Mouse (Mus musculus): Measurements from ENCODE around the gene Sh2d1b2. TPM values are rescaled to one million over a fixed set of nuclear protein-coding genes. Genes with fewer than 3 reads are reported as not detected.
"Not testable (repeated sequence)": the region's sequence is repeated elsewhere in the genome, so short reads cannot be mapped to it uniquely, and the experiment has no call there.

The Sh2d1b2 gene
- polyA plus RNA-seq (2012; rRNA removed), result 0.04 and 0.06 TPM in 2 replicates

- H3K27ac ChIP-seq (ENCODE audit: control insufficient read depth, insufficient read depth, low read length); H3K36me3 ChIP-seq (ENCODE audit: control insufficient read depth, insufficient read depth, low read length); H3K27me3 ChIP-seq (ENCODE audit: control insufficient read depth, insufficient read depth, low read length); H3K4me1 ChIP-seq (replicated peaks; ENCODE audit: control insufficient read depth, insufficient read depth, low read length); H3K4me3 ChIP-seq (ENCODE audit: control insufficient read depth, insufficient read depth, low read length); DNase-seq: not testable (repeated sequence)
- WGBS, result 75% methylated on average over 6 of the region's 6 CpGs
Measured at GRCm38 (mm10) chr1:170232688-170233087, at the start of gene Sh2d1b2. Gene Sh2d1b2 (plus strand): TSS chr1:170232749.

GRCm38 (mm10) chr1:170185137-170185536, 47.4 kb upstream of the Sh2d1b2 start:
- no peaks in the 10 kb centered on the region for H3K4me1 ChIP-seq (replicated peaks; ENCODE audit: control insufficient read depth, insufficient read depth, low read length)
- H3K27me3 ChIP-seq (ENCODE audit: control insufficient read depth, insufficient read depth, low read length), result no peaks in the 10 kb centered on the region
- no peak overlapping the region for H3K4me3 ChIP-seq (ENCODE audit: control insufficient read depth, insufficient read depth, low read length)
- WGBS, result 25% methylated on average over 3 of the region's 3 CpGs
- TF ChIP-seq CTCF (IDR thresholded peaks at IDR 0.05; ENCODE audit: borderline replicate concordance, control insufficient read depth, extremely low read depth, insufficient read depth, low read length, poor library complexity) (no peak), POLR2A (IDR thresholded peaks at IDR 0.05; ENCODE audit: control insufficient read depth, extremely low read depth, insufficient read depth, low read length, poor library complexity) (no peak)
- no peak overlapping the region for H3K27ac ChIP-seq (ENCODE audit: control insufficient read depth, insufficient read depth, low read length)
- no peak for DNase-seq
- no peaks in the 10 kb centered on the region for H3K36me3 ChIP-seq (ENCODE audit: control insufficient read depth, insufficient read depth, low read length)

- Histone ChIP-seq H3K27ac (ENCODE audit: control insufficient read depth, insufficient read depth, low read length) (no peak overlapping the region; the same call in 1 of the 2 replicates), H3K4me3 (ENCODE audit: control insufficient read depth, insufficient read depth, low read length) (no peak overlapping the region), H3K36me3 (ENCODE audit: control insufficient read depth, insufficient read depth, low read length) (no peaks in the 10 kb centered on the region), H3K27me3 (ENCODE audit: control insufficient read depth, insufficient read depth, low read length) (no peaks in the 10 kb centered on the region), H3K4me1 (replicated peaks; ENCODE audit: control insufficient read depth, insufficient read depth, low read length) (no peaks in the 10 kb centered on the region)
- TF ChIP-seq CTCF (IDR thresholded peaks at IDR 0.05; ENCODE audit: borderline replicate concordance, control insufficient read depth, extremely low read depth, insufficient read depth, low read length, poor library complexity) (no peak), POLR2A (IDR thresholded peaks at IDR 0.05; ENCODE audit: control insufficient read depth, extremely low read depth, insufficient read depth, low read length, poor library complexity) (no peak)
- 93% methylated on average over 5 of the region's 5 CpGs for WGBS
- DNase-seq, result no peak
Measured at GRCm38 (mm10) chr1:170186531-170186930, 46.0 kb upstream of the Sh2d1b2 start.

- no peak for DNase-seq
- no peak overlapping the region for H3K4me3 ChIP-seq (ENCODE audit: control insufficient read depth, insufficient read depth, low read length)
- TF ChIP-seq POLR2A (IDR thresholded peaks at IDR 0.05; ENCODE audit: control insufficient read depth, extremely low read depth, insufficient read depth, low read length, poor library complexity) (no peak), CTCF (IDR thresholded peaks at IDR 0.05; ENCODE audit: borderline replicate concordance, control insufficient read depth, extremely low read depth, insufficient read depth, low read length, poor library complexity) (no peak)
Measured at GRCm38 (mm10) chr1:170188601-170189000, 43.9 kb upstream of the Sh2d1b2 start.

GRCm38 (mm10) chr1:170190225-170190624, 42.3 kb upstream of the Sh2d1b2 start:
- H3K36me3 ChIP-seq (ENCODE audit: control insufficient read depth, insufficient read depth, low read length), result peaks cover 23% of the 10 kb centered on the region
- TF ChIP-seq CTCF (IDR thresholded peaks at IDR 0.05; ENCODE audit: borderline replicate concordance, control insufficient read depth, extremely low read depth, insufficient read depth, low read length, poor library complexity) (no peak), POLR2A (IDR thresholded peaks at IDR 0.05; ENCODE audit: control insufficient read depth, extremely low read depth, insufficient read depth, low read length, poor library complexity) (no peak)
- H3K27me3 ChIP-seq (ENCODE audit: control insufficient read depth, insufficient read depth, low read length), result no peaks in the 10 kb centered on the region
- 91% methylated on average over 4 of the region's 4 CpGs for WGBS
- H3K4me3 ChIP-seq (ENCODE audit: control insufficient read depth, insufficient read depth, low read length), result no peak overlapping the region
- DNase-seq, result no peak
- H3K27ac ChIP-seq (ENCODE audit: control insufficient read depth, insufficient read depth, low read length), result no peak overlapping the region
- no peaks in the 10 kb centered on the region for H3K4me1 ChIP-seq (replicated peaks; ENCODE audit: control insufficient read depth, insufficient read depth, low read length)

More at GRCm38 (mm10) chr1:170188601-170189000, 43.9 kb upstream of the Sh2d1b2 start:
- WGBS, result 91% methylated on average over 11 of the region's 11 CpGs
- H3K27ac ChIP-seq (ENCODE audit: control insufficient read depth, insufficient read depth, low read length), result no peak overlapping the region
- H3K4me1 ChIP-seq (replicated peaks; ENCODE audit: control insufficient read depth, insufficient read depth, low read length), result no peaks in the 10 kb centered on the region
- H3K36me3 ChIP-seq (ENCODE audit: control insufficient read depth, insufficient read depth, low read length), result peaks cover 10% of the 10 kb centered on the region
- H3K27me3 ChIP-seq (ENCODE audit: control insufficient read depth, insufficient read depth, low read length), result no peaks in the 10 kb centered on the region

GRCm38 (mm10) chr1:170191925-170192324, 40.6 kb upstream of the Sh2d1b2 start:
- WGBS, result 91% methylated on average over 1 of the region's 1 CpGs
- DNase-seq, result no peak
- Histone ChIP-seq H3K4me1 (replicated peaks; ENCODE audit: control insufficient read depth, insufficient read depth, low read length) (no peaks in the 10 kb centered on the region), H3K27ac (ENCODE audit: control insufficient read depth, insufficient read depth, low read length) (no peak overlapping the region), H3K4me3 (ENCODE audit: control insufficient read depth, insufficient read depth, low read length) (no peak overlapping the region), H3K27me3 (ENCODE audit: control insufficient read depth, insufficient read depth, low read length) (no peaks in the 10 kb centered on the region), H3K36me3 (ENCODE audit: control insufficient read depth, insufficient read depth, low read length) (peaks cover 40% of the 10 kb centered on the region)
- TF ChIP-seq CTCF (IDR thresholded peaks at IDR 0.05; ENCODE audit: borderline replicate concordance, control insufficient read depth, extremely low read depth, insufficient read depth, low read length, poor library complexity), result no peak

- no peak overlapping the region for H3K4me3 ChIP-seq (ENCODE audit: control insufficient read depth, insufficient read depth, low read length)
- no peak for DNase-seq
- peaks cover 79% of the 10 kb centered on the region for H3K36me3 ChIP-seq (ENCODE audit: control insufficient read depth, insufficient read depth, low read length)
- 95% methylated on average over 8 of the region's 8 CpGs for WGBS
- H3K4me1 ChIP-seq (replicated peaks; ENCODE audit: control insufficient read depth, insufficient read depth, low read length), result no peaks in the 10 kb centered on the region
- TF ChIP-seq CTCF (IDR thresholded peaks at IDR 0.05; ENCODE audit: borderline replicate concordance, control insufficient read depth, extremely low read depth, insufficient read depth, low read length, poor library complexity) (no peak), POLR2A (IDR thresholded peaks at IDR 0.05; ENCODE audit: control insufficient read depth, extremely low read depth, insufficient read depth, low read length, poor library complexity) (no peak)
- no peaks in the 10 kb centered on the region for H3K27me3 ChIP-seq (ENCODE audit: control insufficient read depth, insufficient read depth, low read length)
- no peak overlapping the region for H3K27ac ChIP-seq (ENCODE audit: control insufficient read depth, insufficient read depth, low read length)
Measured at GRCm38 (mm10) chr1:170196211-170196610, 36.3 kb upstream of the Sh2d1b2 start.
